ENCODE assay signal across 8 mouse cellular contexts in genomic region chr4:123343471-123343789, GRCm38 (mm10). TPM values are rescaled to one million over a fixed set of nuclear protein-coding genes. Genes with fewer than 3 reads are reported as not detected.
DNase-seq lines count a peak whose midpoint lies in the region; ATAC-seq lines count a peak whose summit lies in the region.

No protein-coding gene starts in this region.

- H3K4me1 ChIP-seq in embryonic facial prominence, embryonic 15.5 days = peaks cover 16% of the 10 kb centered on the region
- peaks cover 4% of the 10 kb centered on the region; the same call in 1 of the 2 replicates for H3K4me1 ChIP-seq in limb, embryonic 11.5 days (ENCODE audit: control insufficient read depth, insufficient read depth, low read length)
- H3K4me1 ChIP-seq in neural tube, embryonic 13.5 days (replicated peaks) = peaks cover 16% of the 10 kb centered on the region

- peak; percentile 17 to 41 for DNase-seq in lung, adult 18-20 months
- no peak for DNase-seq in lung, postnatal 4 days
- peak; percentile 34 for DNase-seq in limb, embryonic 11.5 days (ENCODE audit: low spot score)
- DNase-seq in gastrocnemius, postnatal 10 days = no peak
- no peak for DNase-seq in right cerebral cortex, postnatal 14 days
- no peak for DNase-seq in urinary bladder, postnatal 10 days (ENCODE audit: low spot score)

- H3K9me3 ChIP-seq in embryonic facial prominence, embryonic 15.5 days (replicated peaks) = no peaks in the 10 kb centered on the region
- H3K9me3 ChIP-seq in limb, embryonic 11.5 days (ENCODE audit: control insufficient read depth, low read length) = no peaks in the 10 kb centered on the region
- H3K9me3 ChIP-seq in neural tube, embryonic 13.5 days = no peaks in the 10 kb centered on the region

- ATAC-seq in embryonic facial prominence, embryonic 15.5 days (ENCODE audit: insufficient number of reproducible peaks, low FRiP score, low TSS enrichment, low read depth) = no peak
- ATAC-seq in limb, embryonic 11.5 days (ENCODE audit: insufficient number of reproducible peaks, low FRiP score, low TSS enrichment, low read depth) = no peak
- ATAC-seq in neural tube, embryonic 13.5 days (ENCODE audit: low read depth) = no peak

- peaks cover 41% of the 10 kb centered on the region for H3K27me3 ChIP-seq in embryonic facial prominence, embryonic 15.5 days
- H3K27me3 ChIP-seq in limb, embryonic 11.5 days (ENCODE audit: control insufficient read depth, insufficient read depth, low read length) = peaks cover 39% of the 10 kb centered on the region
- peaks cover 53% of the 10 kb centered on the region for H3K27me3 ChIP-seq in neural tube, embryonic 13.5 days

- H3K4me3 ChIP-seq in embryonic facial prominence, embryonic 15.5 days (replicated peaks) = peak overlapping the region; percentile 54
- H3K4me3 ChIP-seq in limb, embryonic 11.5 days (ENCODE audit: low read depth, low read length) = peak overlapping the region; percentile 41
- peak overlapping the region; percentile 52 for H3K4me3 ChIP-seq in neural tube, embryonic 13.5 days

- H3K4me2 ChIP-seq in embryonic facial prominence, embryonic 15.5 days (replicated peaks) = peak overlapping the region; percentile 90
- peak overlapping the region; percentile 76; the same call in 1 of the 2 replicates for H3K4me2 ChIP-seq in limb, embryonic 11.5 days (ENCODE audit: low read depth, severe bottlenecking)
- peak overlapping the region; percentile 84 for H3K4me2 ChIP-seq in neural tube, embryonic 13.5 days

- no peak overlapping the region for H3K27ac ChIP-seq in embryonic facial prominence, embryonic 15.5 days (replicated peaks)
- no peak overlapping the region for H3K27ac ChIP-seq in limb, embryonic 11.5 days (replicated peaks; ENCODE audit: low read depth, low read length)
- no peak overlapping the region for H3K27ac ChIP-seq in neural tube, embryonic 13.5 days (replicated peaks)

- H3K9ac ChIP-seq in embryonic facial prominence, embryonic 15.5 days = no peak overlapping the region
- H3K9ac ChIP-seq in limb, embryonic 11.5 days (ENCODE audit: low read length) = no peak overlapping the region
- no peak overlapping the region for H3K9ac ChIP-seq in neural tube, embryonic 13.5 days

- 6% methylated on average over 6 of the region's 6 CpGs for WGBS in embryonic facial prominence, embryonic 15.5 days
- WGBS in limb, embryonic 11.5 days = 7% methylated on average over 6 of the region's 6 CpGs
- WGBS in neural tube, embryonic 13.5 days = 5% methylated on average over 6 of the region's 6 CpGs

- peaks cover 2% of the 10 kb centered on the region; the same call in 1 of the 2 replicates for H3K36me3 ChIP-seq in embryonic facial prominence, embryonic 15.5 days
- H3K36me3 ChIP-seq in limb, embryonic 11.5 days (ENCODE audit: control insufficient read depth, insufficient read depth, low read length) = no peaks in the 10 kb centered on the region; the same call in 1 of the 2 replicates
- peaks cover 16% of the 10 kb centered on the region for H3K36me3 ChIP-seq in neural tube, embryonic 13.5 days

RNA-seq across cellular contexts. Expression of gene Bmp8a, which starts 0.4 kb away (rescaled TPM):
- 5.8 and 5.9 TPM in 2 replicates for polyA plus RNA-seq in embryonic facial prominence, embryonic 15.5 days (2015; fragmentation: Nextera tagmentation; extraction: Ambion mirVana)
- 0.24 and 0.31 TPM in 2 replicates for polyA plus RNA-seq in limb, embryonic 11.5 days (2014; fragmentation: Nextera tagmentation; extraction: Ambion mirVana)
- 0.28 and 0.33 TPM in 2 replicates for polyA plus RNA-seq in neural tube, embryonic 13.5 days (2015; fragmentation: Nextera tagmentation; extraction: Ambion mirVana)
- under 1 TPM in 1 of 2 experiments, not detected in 1; 0.59 TPM for total RNA-seq in gastrocnemius, postnatal 10 days (2021)

RNA-seq across cellular contexts. Expression of gene Oxct2a, which starts 20.0 kb away (rescaled TPM):
- polyA plus RNA-seq in embryonic facial prominence, embryonic 15.5 days (2015; fragmentation: Nextera tagmentation; extraction: Ambion mirVana) = 0.14 and 0.21 TPM in 2 replicates
- not detected in 2 replicates for polyA plus RNA-seq in limb, embryonic 11.5 days (2014; fragmentation: Nextera tagmentation; extraction: Ambion mirVana)
- polyA plus RNA-seq in neural tube, embryonic 13.5 days (2015; fragmentation: Nextera tagmentation; extraction: Ambion mirVana) = not detected in 2 replicates
- under 1 TPM in 1 of 2 experiments, not detected in 1; 0.34 TPM for total RNA-seq in gastrocnemius, postnatal 10 days (2021)

Comparison
In these comparisons a context has a peak if more than half of its experiments do, and no peak if none do; other contexts are left out.
1. DNase-seq: peak in lung, adult 18-20 months (2 of 2) and limb, embryonic 11.5 days (single experiment); none in lung, postnatal 4 days (0 of 2), gastrocnemius, postnatal 10 days (single experiment), right cerebral cortex, postnatal 14 days (single experiment) and urinary bladder, postnatal 10 days (single experiment).
2. Peak in every context shown above with its lines, with median percentiles within 50 percentile points of each other: H3K4me2 ChIP-seq and H3K4me3 ChIP-seq.